Mouse (Mus musculus) neural tube, embryonic 10.5 days (tissue): Measurements from ENCODE around the gene Elfn1.
"Not testable (repeated sequence)": the region's sequence is repeated elsewhere in the genome, so short reads cannot be mapped to it uniquely, and the experiment has no call there.

Experiments
- DNase-seq: peaks from one replicate; pipeline ENCODE4 v3.0.0-alpha.2; 2017; ENCODE audit warnings: low spot score; ENCODE audit errors: extremely low spot score

Gene Elfn1

GRCm38 (mm10) chr5:139969151-139969948 is 61.6 kb downstream of the Elfn1 start:
- no peak for DNase-seq

- DNase-seq, result no peak
Measured at GRCm38 (mm10) chr5:139970186-139970631, 62.5 kb downstream of the Elfn1 start.

- DNase-seq, result no peak
Measured at GRCm38 (mm10) chr5:139976584-139976983, 68.8 kb downstream of the Elfn1 start.

GRCm38 (mm10) chr5:139977476-139977875 is 69.7 kb downstream of the Elfn1 start:
- DNase-seq, result no peak

- peak; percentile 29 for DNase-seq
Measured at GRCm38 (mm10) chr5:139978525-139979276, 71.0 kb downstream of the Elfn1 start.

GRCm38 (mm10) chr5:139979371-139979770 is 71.6 kb downstream of the Elfn1 start:
- DNase-seq, result no peak

- no peak for DNase-seq
Measured at GRCm38 (mm10) chr5:139981976-139982375, 74.2 kb downstream of the Elfn1 start.

- DNase-seq, result no peak
Measured at GRCm38 (mm10) chr5:139985073-139985746, 77.5 kb downstream of the Elfn1 start.

GRCm38 (mm10) chr5:139991531-139991930 is 83.8 kb downstream of the Elfn1 start:
- DNase-seq, result no peak

GRCm38 (mm10) chr5:139998321-139998720 is 90.6 kb downstream of the Elfn1 start:
- not testable (repeated sequence) for DNase-seq

GRCm38 (mm10) chr5:139998916-139999315 is 91.2 kb downstream of the Elfn1 start:
- no peak for DNase-seq

GRCm38 (mm10) chr5:140002541-140002940 is 94.8 kb downstream of the Elfn1 start:
- no peak for DNase-seq

GRCm38 (mm10) chr5:140006861-140007260 is 99.1 kb downstream of the Elfn1 start:
- DNase-seq, result no peak

- no peak for DNase-seq
Measured at GRCm38 (mm10) chr5:140007656-140008522, 100.1 kb downstream of the Elfn1 start.

- DNase-seq, result no peak
Measured at GRCm38 (mm10) chr5:140008523-140008806, 100.7 kb downstream of the Elfn1 start.

GRCm38 (mm10) chr5:140009083-140009655 is 101.4 kb downstream of the Elfn1 start:
- DNase-seq, result no peak

- DNase-seq, result no peak
Measured at GRCm38 (mm10) chr5:140010405-140010804, 102.7 kb downstream of the Elfn1 start.

- DNase-seq, result no peak
Measured at GRCm38 (mm10) chr5:140012286-140012967, 104.7 kb downstream of the Elfn1 start.

- DNase-seq, result no peak
Measured at GRCm38 (mm10) chr5:140013652-140014051, 105.9 kb downstream of the Elfn1 start.

GRCm38 (mm10) chr5:140016896-140017295 is 109.2 kb downstream of the Elfn1 start:
- DNase-seq, result no peak
